Comparison of ENCODE assay signal across 8 mouse cellular contexts in the genomic region with DNA sequence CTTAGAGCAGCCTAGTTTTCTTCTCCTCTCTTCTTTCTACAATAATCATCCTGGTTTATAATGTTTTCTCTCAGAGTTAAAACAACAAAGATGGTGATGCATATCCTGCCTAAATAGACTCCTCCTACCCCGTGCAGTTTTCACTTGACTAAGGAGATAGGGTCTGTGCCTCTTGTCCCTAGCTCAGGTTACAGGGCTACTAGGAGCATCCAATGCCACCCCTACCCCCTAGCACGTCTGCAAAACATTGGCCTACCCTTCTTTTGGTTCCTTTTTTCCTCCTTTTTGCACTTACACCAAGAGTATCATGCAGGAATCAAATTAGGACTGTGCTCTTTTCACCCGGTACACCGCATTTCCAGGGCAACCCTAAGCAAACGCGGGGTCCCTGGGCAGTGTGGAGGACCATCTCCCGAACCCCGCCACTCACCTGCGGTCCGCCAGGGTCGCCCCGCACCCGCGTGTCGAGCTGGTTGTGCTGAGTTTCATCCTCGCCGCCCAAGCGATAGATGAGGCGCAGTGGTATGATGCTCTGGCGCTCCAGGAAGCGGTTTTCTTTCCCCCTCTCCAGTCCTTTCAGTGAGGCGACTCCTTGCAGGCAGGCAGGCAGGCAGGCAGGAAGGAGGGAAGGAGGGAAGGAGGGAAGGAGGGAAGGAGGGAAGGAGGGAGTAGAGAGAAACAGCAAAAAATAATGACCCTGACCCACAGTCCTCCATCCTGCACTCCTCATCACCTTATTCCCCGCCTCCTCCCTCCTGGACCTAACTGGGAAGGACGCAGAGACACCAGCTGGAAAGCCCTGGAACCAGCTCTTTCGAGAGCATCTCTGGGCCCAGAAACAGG. TPM values are rescaled to one million over a fixed set of nuclear protein-coding genes. Genes with fewer than 3 reads are reported as not detected.
A peak's percentile ranks its signal among the peaks of the same experiment; 100 is the strongest.
DNase-seq lines count a peak whose midpoint lies in the region; ATAC-seq lines count a peak whose summit lies in the region.

No protein-coding gene starts in this region.

- intact Hi-C loops in gastrocnemius, postnatal 36 days (cut with DNase I) = loop anchor here (10.0 kb wide), 1 partner anchor 202 kb away; no protein-coding TSS in a partner anchor

- no peaks in the 10 kb centered on the region for H3K36me3 ChIP-seq in heart, embryonic 11.5 days (ENCODE audit: control insufficient read depth, insufficient read depth, low read length)
- H3K36me3 ChIP-seq in forebrain, embryonic 14.5 days (ENCODE audit: control insufficient read depth, insufficient read depth, low read length) = no peaks in the 10 kb centered on the region
- H3K36me3 ChIP-seq in midbrain, embryonic 16.5 days (ENCODE audit: control insufficient read depth, insufficient read depth, low read length) = no peaks in the 10 kb centered on the region

- no peak overlapping the region for H3K27ac ChIP-seq in heart, embryonic 11.5 days (ENCODE audit: low read depth, low read length)
- peak overlapping the region; percentile 55 for H3K27ac ChIP-seq in forebrain, embryonic 14.5 days (ENCODE audit: low read depth, low read length)
- peak overlapping the region; percentile 90 for H3K27ac ChIP-seq in midbrain, embryonic 16.5 days (ENCODE audit: low read length)

- peak overlapping the region; percentile 3; the same call in 1 of the 2 replicates for H3K9ac ChIP-seq in heart, embryonic 11.5 days (ENCODE audit: low read depth, low read length)
- peak overlapping the region; percentile 86 for H3K9ac ChIP-seq in forebrain, embryonic 14.5 days (ENCODE audit: low read length)
- peak overlapping the region; percentile 91 for H3K9ac ChIP-seq in midbrain, embryonic 16.5 days (ENCODE audit: low read depth, low read length)

- 1% methylated on average over 25 of the region's 25 CpGs for WGBS in heart, embryonic 11.5 days (ENCODE audit: insufficient replicate concordance)
- WGBS in forebrain, embryonic 14.5 days = under 1% methylated on average over 25 of the region's 25 CpGs
- WGBS in midbrain, embryonic 16.5 days = under 1% methylated on average over 24 of the region's 25 CpGs

- peak overlapping the region; percentile 55 for H3K4me3 ChIP-seq in heart, embryonic 11.5 days (ENCODE audit: low read depth, low read length)
- H3K4me3 ChIP-seq in forebrain, embryonic 14.5 days (ENCODE audit: low read depth, low read length) = peak overlapping the region; percentile 77
- peak overlapping the region; percentile 74 for H3K4me3 ChIP-seq in midbrain, embryonic 16.5 days (ENCODE audit: low read depth, low read length)

- peak; percentile 24; the same call in 1 of the 2 replicates for ATAC-seq in heart, embryonic 11.5 days (replicated peaks; ENCODE audit: insufficient number of reproducible peaks, low FRiP score, low TSS enrichment)
- ATAC-seq in cerebellum, adult (ENCODE audit: insufficient number of reproducible peaks, low FRiP score, low TSS enrichment) = peak; percentile 75
- ATAC-seq in forebrain, embryonic 14.5 days = peak; percentile 44
- peak; percentile 74 for ATAC-seq in midbrain, embryonic 16.5 days

- no peak for DNase-seq in heart, postnatal 4 days
- DNase-seq in forebrain, embryonic 14.5 days (ENCODE audit: low spot score) = peak; percentile 58
- DNase-seq in layer of hippocampus, postnatal 14 days (ENCODE audit: low spot score in 2 of 2) = peak; percentile 36 to 41
- no peak for DNase-seq in urinary bladder, adult 2 months (ENCODE audit: low spot score)
- no peak for DNase-seq in gastrocnemius, postnatal 36 days

- H3K27me3 ChIP-seq in heart, embryonic 11.5 days (ENCODE audit: control insufficient read depth, insufficient read depth, low read length) = 0 out of 2 replicates have a peak, but pooled peaks cover 4% of the 10 kb centered on the region
- H3K27me3 ChIP-seq in forebrain, embryonic 14.5 days (replicated peaks; ENCODE audit: control insufficient read depth, insufficient read depth, low read length) = no peaks in the 10 kb centered on the region
- no peaks in the 10 kb centered on the region for H3K27me3 ChIP-seq in midbrain, embryonic 16.5 days (ENCODE audit: control insufficient read depth, insufficient read depth, low read depth, low read length)

- H3K4me1 ChIP-seq in heart, embryonic 11.5 days (ENCODE audit: control insufficient read depth, insufficient read depth, low read length) = no peaks in the 10 kb centered on the region
- H3K4me1 ChIP-seq in forebrain, embryonic 14.5 days (ENCODE audit: control insufficient read depth, insufficient read depth, low read length) = no peaks in the 10 kb centered on the region
- H3K4me1 ChIP-seq in midbrain, embryonic 16.5 days (ENCODE audit: control insufficient read depth, insufficient read depth, low read length) = peaks cover 6% of the 10 kb centered on the region

- H3K4me2 ChIP-seq in heart, embryonic 11.5 days = peak overlapping the region; percentile 70
- peak overlapping the region; percentile 75 for H3K4me2 ChIP-seq in forebrain, embryonic 14.5 days (ENCODE audit: low read length)
- H3K4me2 ChIP-seq in midbrain, embryonic 16.5 days (ENCODE audit: low read length) = peak overlapping the region; percentile 65

- no peaks in the 10 kb centered on the region for H3K9me3 ChIP-seq in heart, embryonic 11.5 days (replicated peaks; ENCODE audit: control insufficient read depth, low read length)
- no peaks in the 10 kb centered on the region for H3K9me3 ChIP-seq in forebrain, embryonic 14.5 days (replicated peaks; ENCODE audit: control insufficient read depth, low read length)
- H3K9me3 ChIP-seq in midbrain, embryonic 16.5 days (replicated peaks; ENCODE audit: control insufficient read depth, low read length, poor library complexity, severe bottlenecking) = no peaks in the 10 kb centered on the region

RNA-seq across cellular contexts. Expression of a gene that starts 1.0 kb away (rescaled TPM):
- 6.1 and 7.8 TPM in 2 replicates for polyA plus RNA-seq in heart, embryonic 11.5 days (2014; fragmentation: Nextera tagmentation; extraction: Ambion mirVana)
- 1 to 10 TPM; 8.1 to 8.3 TPM for total RNA-seq in heart, postnatal 4 days (2021)
- 28.7 and 37.2 TPM in 2 replicates for polyA plus RNA-seq in forebrain, embryonic 14.5 days (2014; fragmentation: Nextera tagmentation; extraction: Ambion mirVana)
- total RNA-seq in layer of hippocampus, postnatal 14 days (2021) = 100 to 1,000 TPM; 142 to 159 TPM
- 49.5 and 51.1 TPM in 2 replicates for polyA plus RNA-seq in midbrain, embryonic 16.5 days (2015; fragmentation: Nextera tagmentation; extraction: Ambion mirVana)
- 7.6 and 8.6 TPM in 2 replicates for polyA plus RNA-seq in urinary bladder, adult 2 months (2012; rRNA removed)
- 1 to 10 TPM; 1.6 to 2.0 TPM for total RNA-seq in gastrocnemius, postnatal 36 days (2021)

RNA-seq across cellular contexts. Expression of a gene that starts 55.5 kb away (rescaled TPM):
- 42.5 and 44.4 TPM in 2 replicates for polyA plus RNA-seq in heart, embryonic 11.5 days (2014; fragmentation: Nextera tagmentation; extraction: Ambion mirVana)
- 10 to 100 TPM; 23.1 to 26.6 TPM for total RNA-seq in heart, postnatal 4 days (2021)
- polyA plus RNA-seq in forebrain, embryonic 14.5 days (2014; fragmentation: Nextera tagmentation; extraction: Ambion mirVana) = 27.2 and 31.6 TPM in 2 replicates
- total RNA-seq in layer of hippocampus, postnatal 14 days (2021) = 1 to 10 TPM; 2.9 to 4.1 TPM
- 7.0 and 11.2 TPM in 2 replicates for polyA plus RNA-seq in midbrain, embryonic 16.5 days (2015; fragmentation: Nextera tagmentation; extraction: Ambion mirVana)
- polyA plus RNA-seq in urinary bladder, adult 2 months (2012; rRNA removed) = 3.8 and 4.9 TPM in 2 replicates
- under 1 TPM; 0.69 to 0.71 TPM for total RNA-seq in gastrocnemius, postnatal 36 days (2021)

RNA-seq across cellular contexts. Expression of a gene that starts 55.7 kb away (rescaled TPM):
- polyA plus RNA-seq in heart, embryonic 11.5 days (2014; fragmentation: Nextera tagmentation; extraction: Ambion mirVana) = 15.1 and 15.2 TPM in 2 replicates
- 10 to 100 TPM; 10.9 to 13.9 TPM for total RNA-seq in heart, postnatal 4 days (2021)
- polyA plus RNA-seq in forebrain, embryonic 14.5 days (2014; fragmentation: Nextera tagmentation; extraction: Ambion mirVana) = 6.8 and 7.8 TPM in 2 replicates
- 10 to 100 TPM; 12.3 to 13.0 TPM for total RNA-seq in layer of hippocampus, postnatal 14 days (2021)
- 8.9 and 9.5 TPM in 2 replicates for polyA plus RNA-seq in midbrain, embryonic 16.5 days (2015; fragmentation: Nextera tagmentation; extraction: Ambion mirVana)
- polyA plus RNA-seq in urinary bladder, adult 2 months (2012; rRNA removed) = 9.7 and 11.2 TPM in 2 replicates
- 1 to 10 TPM; 3.9 to 4.2 TPM for total RNA-seq in gastrocnemius, postnatal 36 days (2021)

Comparison
In these comparisons a context has a peak if more than half of its experiments do, and no peak if none do; other contexts are left out.
1. ATAC-seq: peak in every context shown above with its lines; median percentile 75 in cerebellum, adult; 74 in midbrain, embryonic 16.5 days; 44 in forebrain, embryonic 14.5 days; 24 in heart, embryonic 11.5 days.
2. H3K9ac ChIP-seq: peak in every context shown above with its lines; median percentile 91 in midbrain, embryonic 16.5 days; 86 in forebrain, embryonic 14.5 days; 3 in heart, embryonic 11.5 days.
3. DNase-seq: peak in forebrain, embryonic 14.5 days (single experiment) and layer of hippocampus, postnatal 14 days (2 of 2); none in heart, postnatal 4 days (single experiment), urinary bladder, adult 2 months (single experiment) and gastrocnemius, postnatal 36 days (0 of 2).
4. Peak in every context shown above with its lines, with median percentiles within 50 percentile points of each other: H3K4me2 ChIP-seq and H3K4me3 ChIP-seq.